Mouse (Mus musculus) forebrain, embryonic 11.5 days (tissue): Measurements from ENCODE around the gene Acp6. TPM values are rescaled to one million over a fixed set of nuclear protein-coding genes. Genes with fewer than 3 reads are reported as not detected.

Experiments used
- ATAC-seq: fragments of 200-750 bp; cut with Nextera tagmentation; replicated peaks from 2 replicates; pipeline ENCODE4 v1.8.0; 2017; ENCODE audit warnings: moderate TSS enrichment; ENCODE audit not compliant: low FRiP score
- DNase-seq: peaks from one replicate; pipeline ENCODE4 v3.0.0-alpha.2; 2017; ENCODE audit warnings: low spot score
- H3K27ac ChIP-seq: fragments of 300-500 bp; sonication (generic); 2 replicates; pipeline ENCODE4 v1.5.1; 2014; ENCODE audit warnings: low read depth, low read length
- H3K27me3 ChIP-seq: fragments of 300-500 bp; sonication (generic); 2 replicates; pipeline ENCODE4 v1.6.1; 2014; ENCODE audit warnings: mild to moderate bottlenecking, low read length, mixed read lengths; ENCODE audit not compliant: control insufficient read depth, insufficient read depth
- H3K36me3 ChIP-seq: fragments of 300-500 bp; sonication (generic); 2 replicates; pipeline ENCODE4 v1.6.1; 2014; ENCODE audit warnings: mild to moderate bottlenecking, low read length, moderate library complexity, mixed read lengths; ENCODE audit not compliant: control insufficient read depth, insufficient read depth
- H3K4me1 ChIP-seq: fragments of 300-500 bp; sonication (generic); replicated peaks from 2 replicates; pipeline ENCODE4 v1.6.1; 2014; ENCODE audit warnings: low read length, mixed read lengths; ENCODE audit not compliant: control insufficient read depth, insufficient read depth
- H3K4me2 ChIP-seq: fragments of 300-500 bp; sonication (generic); 2 replicates; pipeline ENCODE4 v1.6.1; 2014; ENCODE audit warnings: low read depth, mild to moderate bottlenecking, low read length, moderate library complexity, mixed read lengths; ENCODE audit not compliant: severe bottlenecking
- H3K4me3 ChIP-seq: fragments of 300-500 bp; sonication (generic); 2 replicates; pipeline ENCODE4 v1.5.1; 2014; ENCODE audit warnings: low read depth, low read length
- H3K9ac ChIP-seq: fragments of 300-500 bp; sonication (generic); 2 replicates; pipeline ENCODE4 v1.6.1; 2014; ENCODE audit warnings: low read length
- H3K9me3 ChIP-seq: fragments of 300-500 bp; sonication (generic); 2 replicates; pipeline ENCODE4 v1.6.1; 2016; ENCODE audit warnings: low read length, mixed read lengths; ENCODE audit not compliant: control insufficient read depth
- WGBS: fragments of 180-500 bp; shearing (Covaris S2); extraction: QIAGEN DNeasy Blood & Tissue Kit; methylation state at CpG from one replicate; pipeline ENCODE4 v1.1.7; 2014; 5-methylcytosine and 5-hydroxymethylcytosine counted together
- polyA plus RNA-seq: library from polyadenylated mRNA; unstranded; fragments of >200 nt; fragmentation: Nextera tagmentation; extraction: Ambion mirVana; gene quantifications from 2 replicates; pipeline ENCODE4 v1.2.1, GENCODE M21; 2014

Gene Acp6
- polyA plus RNA-seq, 1 experiment from 2014 or later = 29.8 TPM

DNA sequence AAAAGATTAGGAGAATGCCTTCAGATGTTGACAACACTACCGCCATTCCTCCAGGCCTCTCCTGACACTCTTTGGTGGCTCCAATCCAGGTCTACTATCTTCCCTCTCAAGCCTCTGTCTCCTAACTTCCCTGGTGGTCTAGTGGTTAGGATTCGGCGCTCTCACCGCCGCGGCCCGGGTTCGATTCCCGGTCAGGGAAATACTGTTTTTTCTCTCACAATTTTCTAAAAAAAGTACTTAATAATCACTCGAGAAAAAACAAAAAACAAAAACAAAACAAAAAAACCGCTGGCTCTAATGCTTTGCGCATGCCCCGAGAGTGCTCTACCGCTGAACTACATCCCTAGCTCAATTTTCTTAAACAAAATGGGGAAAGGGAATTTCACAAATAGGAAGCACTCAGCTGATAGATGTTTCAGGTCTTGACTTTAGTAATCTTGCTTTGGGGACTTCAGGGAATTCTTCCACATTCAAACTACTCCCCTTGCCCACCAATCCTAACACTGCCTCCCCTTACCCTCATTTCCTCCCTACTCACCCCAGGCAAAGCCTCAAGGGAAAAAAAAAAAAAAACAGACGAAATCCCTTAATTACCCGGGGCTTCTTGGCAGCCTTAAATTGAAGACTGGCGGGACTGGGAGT, 498 bp upstream of the Acp6 start:
- no peak overlapping the region; the same call in 1 of the 2 replicates for H3K27ac ChIP-seq
- no peaks in the 10 kb centered on the region for H3K4me1 ChIP-seq
- H3K4me2 ChIP-seq = peak overlapping the region; percentile 79
- DNase-seq (peak; percentile 89), ATAC-seq (peak; percentile 62)
- 1% methylated on average over 17 of the region's 17 CpGs for WGBS
- peak overlapping the region; percentile 73 for H3K4me3 ChIP-seq
- no peaks in the 10 kb centered on the region for H3K27me3 ChIP-seq
- no peaks in the 10 kb centered on the region for H3K9me3 ChIP-seq
- peak overlapping the region; percentile 50 for H3K9ac ChIP-seq
- no peaks in the 10 kb centered on the region for H3K36me3 ChIP-seq

DNA sequence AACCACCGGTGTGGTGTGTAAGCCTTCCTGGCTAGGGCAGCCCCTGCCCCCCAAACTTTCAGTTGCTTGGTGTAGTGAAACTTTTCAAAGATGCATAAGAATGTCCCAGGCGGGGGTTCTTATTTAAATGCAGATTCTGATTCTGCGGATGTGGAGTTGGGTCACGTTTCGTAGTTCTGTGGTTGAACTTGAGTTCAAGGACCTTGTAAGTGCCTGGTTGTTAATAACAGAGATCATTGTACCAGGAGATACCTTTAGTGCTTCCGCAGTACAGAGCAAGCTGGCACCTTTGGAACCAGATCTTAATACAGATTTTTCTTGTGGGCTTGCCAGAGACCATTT, 903 bp downstream of the Acp6 start:
- peak overlapping the region; percentile 55; the same call in 1 of the 2 replicates for H3K27ac ChIP-seq
- 7% methylated on average over 6 of the region's 6 CpGs for WGBS
- H3K4me3 ChIP-seq = peak overlapping the region; percentile 73

DNA sequence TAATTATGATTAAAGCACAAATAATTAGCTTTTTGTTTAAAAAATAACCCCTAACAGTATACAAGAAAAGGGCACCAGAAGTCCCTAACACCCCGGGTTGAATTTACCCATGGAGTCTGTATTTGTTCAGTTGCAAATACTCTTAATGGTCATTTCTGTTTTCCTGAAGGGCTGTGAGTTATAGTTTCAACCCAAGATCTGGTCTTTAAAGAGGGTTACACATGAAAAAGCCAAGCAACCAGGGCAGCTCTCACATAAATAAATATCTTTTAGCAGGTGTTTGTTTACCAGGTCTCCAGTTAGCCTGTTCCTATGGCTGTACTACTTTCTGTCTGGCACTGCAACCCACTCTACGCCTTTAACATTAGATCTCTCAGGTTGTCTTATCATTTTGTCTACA, 1.4 kb downstream of the Acp6 start:
- DNase-seq (no peak), ATAC-seq (no peak)
- 86% methylated on average over 2 of the region's 2 CpGs for WGBS
- H3K9me3 ChIP-seq = no peaks in the 10 kb centered on the region
- H3K27ac ChIP-seq = no peak overlapping the region
- no peaks in the 10 kb centered on the region for H3K27me3 ChIP-seq
- H3K4me2 ChIP-seq = peak overlapping the region; percentile 79; the same call in 1 of the 2 replicates
- no peak overlapping the region for H3K9ac ChIP-seq
- H3K4me3 ChIP-seq = peak overlapping the region; percentile 73
- H3K4me1 ChIP-seq = no peaks in the 10 kb centered on the region
- H3K36me3 ChIP-seq = no peaks in the 10 kb centered on the region; the same call in 1 of the 2 replicates

More for the DNA sequence above, 903 bp downstream of the Acp6 start:
- H3K27me3 ChIP-seq = no peaks in the 10 kb centered on the region
- no peaks in the 10 kb centered on the region for H3K9me3 ChIP-seq
- H3K36me3 ChIP-seq = no peaks in the 10 kb centered on the region; the same call in 1 of the 2 replicates
- ATAC-seq (no peak), DNase-seq (no peak)
- peak overlapping the region; percentile 77 for H3K9ac ChIP-seq
- H3K4me1 ChIP-seq = no peaks in the 10 kb centered on the region
- H3K4me2 ChIP-seq = peak overlapping the region; percentile 79

DNA sequence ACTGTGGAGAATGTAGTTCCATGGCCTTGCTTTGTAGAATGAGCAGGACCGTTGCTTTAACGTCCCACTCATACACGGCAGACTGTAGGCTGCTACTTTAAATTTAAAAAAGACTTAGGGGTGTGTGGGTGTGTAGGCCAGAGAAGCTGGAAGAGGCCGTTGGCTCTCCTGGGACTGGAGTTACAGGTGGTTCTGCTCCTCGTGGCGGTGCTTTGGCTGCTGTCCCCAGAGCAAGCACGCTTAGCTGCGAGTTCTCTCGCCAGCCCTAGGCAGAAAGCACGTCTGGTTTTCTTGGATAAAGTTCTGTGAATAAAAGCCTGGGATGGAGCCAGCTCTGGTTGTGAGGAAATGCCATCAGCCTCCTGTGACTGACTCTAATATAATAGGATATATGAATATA, 2.3 kb downstream of the Acp6 start:
- DNase-seq (no peak), ATAC-seq (no peak)
- Histone ChIP-seq H3K4me1 (no peaks in the 10 kb centered on the region), H3K4me2 (no peak overlapping the region), H3K4me3 (no peak overlapping the region), H3K27ac (no peak overlapping the region), H3K36me3 (no peaks in the 10 kb centered on the region; the same call in 1 of the 2 replicates), H3K27me3 (no peaks in the 10 kb centered on the region), H3K9ac (no peak overlapping the region), H3K9me3 (no peaks in the 10 kb centered on the region)
- WGBS = 78% methylated on average over 10 of the region's 10 CpGs

DNA sequence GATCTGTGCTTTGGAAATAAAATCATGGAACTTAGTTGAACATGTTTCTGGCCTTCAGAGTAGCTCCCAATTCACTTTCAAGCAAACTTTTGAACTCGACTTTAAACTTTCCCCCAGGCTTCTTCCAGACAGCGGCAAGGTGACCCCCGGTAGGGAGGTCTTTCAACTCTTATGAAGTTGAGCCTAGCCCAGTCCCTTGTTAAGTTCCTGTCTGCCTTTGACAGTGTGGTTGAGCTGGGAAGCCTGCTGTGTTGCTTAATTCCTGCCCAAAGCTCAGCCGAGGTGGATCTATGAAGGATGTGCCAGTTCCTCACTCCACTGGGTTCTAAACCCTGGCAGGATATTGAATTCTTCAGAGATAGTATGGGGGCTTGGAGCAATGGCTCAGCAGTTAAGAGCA, 3.2 kb downstream of the Acp6 start:
- no peaks in the 10 kb centered on the region for H3K9me3 ChIP-seq
- H3K9ac ChIP-seq = no peak overlapping the region
- no peak overlapping the region for H3K4me2 ChIP-seq
- ATAC-seq (no peak), DNase-seq (no peak)
- H3K27me3 ChIP-seq = no peaks in the 10 kb centered on the region
- no peak overlapping the region for H3K27ac ChIP-seq
- H3K4me3 ChIP-seq = no peak overlapping the region
- H3K36me3 ChIP-seq = no peaks in the 10 kb centered on the region; the same call in 1 of the 2 replicates
- WGBS = 58% methylated on average over 4 of the region's 4 CpGs
- no peaks in the 10 kb centered on the region for H3K4me1 ChIP-seq

DNA sequence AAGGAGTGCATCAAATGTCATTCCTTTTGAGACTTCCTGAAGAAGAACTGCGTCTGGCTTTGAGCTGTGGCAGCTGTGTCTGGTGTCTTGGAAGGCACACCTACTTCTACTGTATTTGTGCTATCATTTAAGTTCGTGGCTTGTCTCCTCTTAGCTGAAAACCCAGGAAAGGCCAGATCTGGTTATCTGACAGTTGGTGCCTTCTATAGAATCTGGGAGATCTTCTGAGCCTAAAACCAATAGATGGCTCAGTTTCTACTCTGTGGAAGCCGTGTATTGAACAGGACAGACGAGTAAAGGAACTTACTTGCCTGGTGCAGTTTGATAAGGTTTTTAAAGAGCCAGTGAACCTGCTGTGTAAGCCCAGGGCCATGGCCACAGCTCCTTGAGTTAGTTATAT, 5.9 kb downstream of the Acp6 start:
- Histone ChIP-seq H3K9me3 (no peaks in the 10 kb centered on the region), H3K4me1 (no peaks in the 10 kb centered on the region), H3K4me3 (no peak overlapping the region), H3K4me2 (no peak overlapping the region), H3K27ac (no peak overlapping the region), H3K27me3 (no peaks in the 10 kb centered on the region), H3K36me3 (no peaks in the 10 kb centered on the region; the same call in 1 of the 2 replicates), H3K9ac (no peak overlapping the region)
- WGBS = 78% methylated on average over 4 of the region's 4 CpGs
- DNase-seq (no peak), ATAC-seq (no peak)

DNA sequence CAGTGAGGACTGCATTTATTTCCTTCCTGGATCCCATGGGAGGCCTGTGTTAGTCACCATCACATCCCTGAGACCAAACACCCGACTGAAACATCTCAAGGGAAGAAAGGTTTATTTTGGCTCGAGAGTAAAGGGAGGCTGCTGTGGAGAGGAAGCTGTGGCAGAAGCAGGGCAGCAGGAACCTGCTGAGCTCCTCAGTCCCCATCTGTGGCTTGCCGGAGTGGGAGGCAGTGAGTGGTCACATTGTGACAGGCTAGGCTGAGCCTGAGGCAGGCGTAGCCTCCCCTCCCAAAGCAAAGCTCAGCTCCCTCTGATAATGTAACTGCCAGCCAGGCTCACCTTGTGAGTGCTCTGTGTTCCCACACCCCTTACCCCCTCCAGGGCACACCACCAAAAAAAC, 8.5 kb downstream of the Acp6 start:
- Histone ChIP-seq H3K4me2 (no peak overlapping the region), H3K27ac (no peak overlapping the region), H3K4me1 (no peaks in the 10 kb centered on the region), H3K9me3 (no peaks in the 10 kb centered on the region), H3K36me3 (no peaks in the 10 kb centered on the region; the same call in 1 of the 2 replicates), H3K4me3 (no peak overlapping the region), H3K9ac (no peak overlapping the region), H3K27me3 (no peaks in the 10 kb centered on the region)
- 78% methylated on average over 4 of the region's 4 CpGs for WGBS
- no peak for DNase-seq
- ATAC-seq = no peak

DNA sequence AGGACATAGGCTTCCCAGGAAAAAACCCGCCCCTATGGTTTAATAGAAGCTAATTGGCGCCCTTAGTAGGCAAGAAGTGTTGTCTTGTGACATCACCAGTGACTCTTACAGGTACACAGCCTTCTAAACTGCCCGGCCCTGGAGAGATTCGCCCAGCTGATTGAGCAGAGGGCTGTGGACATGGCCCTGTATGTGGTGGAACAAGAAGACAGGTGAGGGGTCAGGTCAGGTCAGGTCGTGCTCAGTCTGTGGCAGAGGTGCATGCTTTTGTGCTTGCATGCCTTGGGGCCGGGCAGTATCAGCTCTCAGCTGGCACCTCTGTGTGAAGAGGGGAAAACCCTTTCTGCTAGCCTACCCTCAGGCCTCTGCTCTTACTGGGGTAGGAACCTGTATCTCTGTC, 13.0 kb downstream of the Acp6 start:
- Histone ChIP-seq H3K36me3 (no peaks in the 10 kb centered on the region; the same call in 1 of the 2 replicates), H3K4me3 (no peak overlapping the region), H3K27me3 (no peaks in the 10 kb centered on the region), H3K9ac (no peak overlapping the region), H3K4me2 (no peak overlapping the region), H3K27ac (no peak overlapping the region), H3K4me1 (no peaks in the 10 kb centered on the region), H3K9me3 (no peaks in the 10 kb centered on the region)
- WGBS = 79% methylated on average over 6 of the region's 6 CpGs
- ATAC-seq = no peak
- no peak for DNase-seq

DNA sequence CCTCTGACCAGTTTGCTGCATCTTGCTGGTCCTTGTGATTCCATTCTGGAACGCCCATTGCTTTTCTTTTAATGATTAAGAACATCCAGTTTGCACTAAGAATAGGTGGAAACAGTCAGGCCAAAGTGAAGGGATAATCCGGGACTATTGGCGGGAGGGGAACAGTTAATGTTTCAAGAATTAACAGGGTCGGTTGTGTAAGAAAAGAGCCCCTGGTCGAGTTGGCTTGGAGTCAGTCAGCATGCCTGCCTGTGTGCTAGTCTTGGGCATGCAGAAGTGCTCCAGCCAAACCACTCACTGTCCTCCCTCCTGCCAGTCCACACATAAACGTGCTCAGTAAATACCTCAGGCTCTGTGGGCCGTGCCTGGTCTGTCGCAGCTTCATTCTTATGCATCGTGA, 13.7 kb downstream of the Acp6 start:
- H3K36me3 ChIP-seq = no peaks in the 10 kb centered on the region; the same call in 1 of the 2 replicates
- no peaks in the 10 kb centered on the region for H3K27me3 ChIP-seq
- no peaks in the 10 kb centered on the region for H3K4me1 ChIP-seq
- H3K9me3 ChIP-seq = no peaks in the 10 kb centered on the region
- WGBS = 72% methylated on average over 9 of the region's 9 CpGs
- no peak overlapping the region for H3K9ac ChIP-seq
- H3K4me2 ChIP-seq = no peak overlapping the region
- no peak overlapping the region for H3K27ac ChIP-seq
- ATAC-seq (no peak), DNase-seq (no peak)
- no peak overlapping the region for H3K4me3 ChIP-seq
